Mouse (Mus musculus): ENCODE data around the gene Vmn2r104. TPM values are rescaled to one million over a fixed set of nuclear protein-coding genes. Genes with fewer than 3 reads are reported as not detected.

Vmn2r104 gene
- not detected in 2 replicates for polyA plus RNA-seq (2015; fragmentation: Nextera tagmentation; extraction: Ambion mirVana)

DNA sequence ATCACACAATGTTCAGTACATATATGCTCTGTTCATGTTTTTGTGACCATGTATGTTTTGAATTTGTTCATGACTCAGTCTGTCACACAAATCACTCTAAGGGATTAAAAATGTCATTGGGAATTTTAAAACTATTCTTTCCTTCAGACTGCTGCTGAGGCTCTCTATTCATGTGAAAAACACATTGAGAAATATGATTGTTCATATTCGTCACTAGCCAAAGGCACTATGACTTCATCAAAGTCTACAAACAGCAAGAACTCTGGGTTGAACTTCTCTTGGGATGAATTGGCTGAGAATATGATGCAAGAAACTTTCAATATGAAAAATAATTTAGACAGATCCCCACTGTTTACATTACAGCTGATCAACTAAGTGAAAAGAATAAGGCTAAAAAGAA is at the start of gene Vmn2r104:
Gene Vmn2r104 (minus strand): TSS at position 101 of the 400 bp plus-strand sequence.
- no peak within 1 kb of the TSS for H3K9ac ChIP-seq (replicated peaks; ENCODE audit: low read depth)
- 73% methylated on average over 1 of the region's 1 CpGs for WGBS
- no peak for ATAC-seq
- H3K9me3 ChIP-seq (ENCODE audit: low read length), result 0 out of 2 replicates have a peak, but pooled peaks cover 11% of the 10 kb centered on the region
- H3K27ac ChIP-seq (ENCODE audit: low read length), result no peak within 1 kb of the TSS
- no peak within 1 kb of the TSS for H3K4me3 ChIP-seq (ENCODE audit: low read depth, low read length)
- H3K27me3 ChIP-seq (replicated peaks; ENCODE audit: insufficient read depth, low read length), result no peaks in the 10 kb centered on the region
- TF ChIP-seq CTCF (IDR thresholded peaks at IDR 0.05) (no peak), EP300 (IDR thresholded peaks at IDR 0.05) (no peak)
- H3K4me2 ChIP-seq (replicated peaks; ENCODE audit: low read depth, low read length), result no peak within 1 kb of the TSS
- no peaks in the 10 kb centered on the region for H3K36me3 ChIP-seq (ENCODE audit: insufficient read depth, low read length)
- no peaks in the 10 kb centered on the region for H3K4me1 ChIP-seq (ENCODE audit: insufficient read depth, low read depth, low read length)
- DNase-seq (ENCODE audit: low spot score), result no peak

DNA sequence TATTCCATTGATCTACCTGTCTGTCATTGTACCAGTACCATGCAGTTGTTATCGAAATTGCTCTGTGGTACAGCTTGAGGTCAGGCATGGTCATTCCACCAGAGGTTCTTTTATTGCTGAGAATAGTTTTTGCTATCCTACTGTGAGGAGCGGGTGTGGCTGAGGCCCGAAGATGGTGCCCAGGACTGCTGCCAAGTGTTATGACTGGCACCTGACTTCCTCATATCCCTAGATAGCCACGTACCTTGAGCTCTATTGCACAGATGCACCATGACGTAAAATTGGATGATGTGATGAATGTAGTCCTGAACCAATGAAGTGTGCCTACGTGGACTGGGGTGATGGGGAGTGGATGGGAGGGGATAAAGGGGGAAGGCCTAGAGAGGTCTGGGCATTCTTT is 26.0 kb upstream of the Vmn2r104 start:
- Histone ChIP-seq H3K27ac (ENCODE audit: low read length) (no peak overlapping the region), H3K36me3 (ENCODE audit: insufficient read depth, low read length) (no peaks in the 10 kb centered on the region)
- WGBS, result 73% methylated on average over 6 of the region's 6 CpGs

GRCm38 (mm10) chr17:20071656-20072396 is 23.7 kb upstream of the Vmn2r104 start:
- no peak for TF ChIP-seq CTCF (IDR thresholded peaks at IDR 0.05)
- no peak for TF ChIP-seq EP300 (IDR thresholded peaks at IDR 0.05)
- WGBS, result 90% methylated on average over 4 of the region's 4 CpGs
- H3K9ac ChIP-seq (replicated peaks; ENCODE audit: low read depth), result no peak overlapping the region
- no peaks in the 10 kb centered on the region for H3K9me3 ChIP-seq (ENCODE audit: low read length)
- no peak overlapping the region for H3K27ac ChIP-seq (ENCODE audit: low read length)
- no peaks in the 10 kb centered on the region for H3K4me1 ChIP-seq (ENCODE audit: insufficient read depth, low read depth, low read length)
- H3K4me2 ChIP-seq (replicated peaks; ENCODE audit: low read depth, low read length), result no peak overlapping the region
- H3K4me3 ChIP-seq (ENCODE audit: low read depth, low read length), result no peak overlapping the region
- H3K27me3 ChIP-seq (replicated peaks; ENCODE audit: insufficient read depth, low read length), result no peaks in the 10 kb centered on the region
- no peaks in the 10 kb centered on the region for H3K36me3 ChIP-seq (ENCODE audit: insufficient read depth, low read length)
- ATAC-seq (no peak), DNase-seq (ENCODE audit: low spot score) (no peak)

More for the DNA sequence above, 26.0 kb upstream of the Vmn2r104 start:
- no peaks in the 10 kb centered on the region for H3K9me3 ChIP-seq (ENCODE audit: low read length)
- no peak overlapping the region for H3K4me2 ChIP-seq (replicated peaks; ENCODE audit: low read depth, low read length)
- no peak for DNase-seq (ENCODE audit: low spot score)
- TF ChIP-seq EP300 (IDR thresholded peaks at IDR 0.05), result no peak
- no peak for TF ChIP-seq CTCF (IDR thresholded peaks at IDR 0.05)
- no peak overlapping the region for H3K4me3 ChIP-seq (ENCODE audit: low read depth, low read length)
- H3K4me1 ChIP-seq (ENCODE audit: insufficient read depth, low read depth, low read length), result no peaks in the 10 kb centered on the region
- no peaks in the 10 kb centered on the region for H3K27me3 ChIP-seq (replicated peaks; ENCODE audit: insufficient read depth, low read length)
- H3K9ac ChIP-seq (replicated peaks; ENCODE audit: low read depth), result no peak overlapping the region
- ATAC-seq, result no peak

Other genes with a start within 250 kb of the Vmn2r104 start
- not detected in 2 replicates for gene Fpr-rs7, start 65.9 kb upstream of the Vmn2r104 start, polyA plus RNA-seq (2015; fragmentation: Nextera tagmentation; extraction: Ambion mirVana)
- gene Fpr-rs6, start 134.8 kb upstream of the Vmn2r104 start, polyA plus RNA-seq (2015; fragmentation: Nextera tagmentation; extraction: Ambion mirVana), result not detected in 2 replicates
- gene Vmn2r105, start 186.7 kb upstream of the Vmn2r104 start, polyA plus RNA-seq (2015; fragmentation: Nextera tagmentation; extraction: Ambion mirVana), result not detected in 2 replicates
- not detected in 2 replicates for gene Vmn2r106, start 237.2 kb upstream of the Vmn2r104 start, polyA plus RNA-seq (2015; fragmentation: Nextera tagmentation; extraction: Ambion mirVana)

Measured in lung, postnatal 0 days (tissue).